Mouse (Mus musculus) erythroid progenitor cell, adult 5-6 weeks (primary cell): ENCODE measurements around the gene Gm20388. TPM values are rescaled to one million over a fixed set of nuclear protein-coding genes. Genes with fewer than 3 reads are reported as not detected.

Source experiments
- ATAC-seq: replicated peaks from 2 replicates; pipeline ENCODE4 v1.8.0; 2016; ENCODE audit warnings: moderate number of reproducible peaks, mild to moderate bottlenecking, moderate TSS enrichment, inconsistent platforms; ENCODE audit not compliant: poor library complexity, low FRiP score, severe bottlenecking
- total RNA-seq, 2 experiments: library from RNA; stranded (forward) in 1 of 2; stranded (reverse) in 1 of 2; fragments of 150-400 nt in 1 of 2; fragments of 186-747, 209-891 nt in 1 of 2; gene quantifications; 2 replicates each; pipeline versions ENCODE4 v1.2.3 to v1.2.4; 2015 to 2017; ENCODE audit warnings: low replicate concordance in 2 of 2

Gene Gm20388
- total RNA-seq, 2 experiments from 2014 or later: 4.2 TPM; not detected in 1

DNA sequence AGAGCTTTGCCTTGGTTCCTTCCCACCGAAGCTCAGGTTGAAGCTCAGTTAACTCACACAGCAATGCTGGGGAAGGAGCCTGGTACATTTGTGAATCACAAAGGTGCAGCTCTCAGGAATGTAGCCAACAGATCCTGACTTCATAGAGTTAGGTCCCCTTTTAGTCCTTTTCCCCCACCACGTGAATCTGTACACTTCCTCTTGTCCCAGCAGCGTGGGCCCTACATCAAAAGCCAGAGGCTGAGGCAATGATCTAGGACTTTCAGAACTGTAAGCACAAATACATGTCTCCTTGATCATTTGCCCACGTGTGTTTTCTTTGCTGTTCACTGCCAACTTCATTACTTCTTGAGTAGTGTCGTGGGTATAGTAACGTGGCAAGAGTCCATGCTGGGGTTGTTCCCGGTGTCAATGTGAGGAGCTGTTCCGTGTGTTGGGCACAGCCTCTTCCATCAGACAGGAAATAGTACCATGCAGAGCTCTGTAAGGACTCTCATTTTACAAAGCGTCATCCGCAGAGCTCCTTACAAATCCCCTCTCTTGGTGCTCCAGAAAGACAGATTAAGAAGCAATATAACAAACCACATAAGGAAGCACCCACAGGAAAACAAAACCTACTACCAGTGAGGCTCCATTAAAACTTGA, 3069.3 kb downstream of the Gm20388 start:
- no peak for ATAC-seq

DNA sequence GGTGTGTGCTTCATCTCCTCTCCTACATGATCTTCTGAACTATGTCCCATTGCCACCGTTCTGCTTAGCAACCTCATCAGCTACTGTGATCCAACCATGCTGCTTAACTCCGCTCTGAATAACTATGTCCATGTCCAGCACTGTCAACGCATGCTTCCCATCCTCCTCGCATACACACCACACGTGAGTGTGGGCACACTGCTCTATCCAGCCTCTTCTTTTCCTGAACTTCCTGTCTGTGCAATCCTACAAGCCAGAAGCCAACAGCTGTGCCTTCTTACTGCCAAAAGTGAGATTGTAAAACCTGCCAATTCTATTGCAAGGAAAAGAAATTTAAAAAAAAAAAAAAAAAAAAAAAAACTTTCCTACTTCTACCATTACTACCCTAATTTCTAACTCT, 3071.0 kb downstream of the Gm20388 start:
- ATAC-seq: no peak

DNA sequence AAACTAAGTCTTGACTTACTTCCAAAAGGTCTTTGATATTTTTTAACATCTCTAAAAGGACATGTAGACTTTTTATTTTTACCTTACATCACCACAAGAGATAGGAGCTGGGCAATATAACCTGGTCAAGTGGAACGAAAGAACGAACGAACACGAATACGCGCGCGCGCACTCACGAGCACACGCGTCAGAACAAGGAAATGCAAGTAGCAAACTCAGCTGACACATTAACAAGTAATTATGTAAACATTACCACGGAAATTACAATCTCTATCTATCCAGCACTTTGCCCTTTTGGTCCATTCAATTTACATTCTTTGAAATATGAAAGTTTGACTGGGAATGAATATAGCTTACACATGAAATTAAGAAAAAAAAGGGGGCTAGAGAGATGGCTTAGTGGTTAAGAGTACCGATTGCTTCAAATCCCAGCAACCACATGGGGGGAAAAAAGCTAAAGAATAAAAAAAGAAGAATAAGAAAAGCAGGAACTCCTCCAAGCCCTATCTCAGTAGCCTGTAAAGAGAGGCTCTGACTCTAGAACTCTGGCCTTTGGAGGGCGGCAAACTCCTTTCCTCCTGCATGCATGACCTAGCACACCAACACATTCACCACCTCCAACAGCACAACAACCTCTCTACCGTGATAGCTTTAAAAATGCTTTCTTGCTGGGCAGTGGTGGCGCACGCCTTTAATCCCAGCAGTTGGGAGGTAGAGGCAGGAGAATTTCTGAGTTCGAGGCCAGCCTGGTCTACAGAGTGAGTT, 3072.7 kb downstream of the Gm20388 start:
- ATAC-seq: no peak

DNA sequence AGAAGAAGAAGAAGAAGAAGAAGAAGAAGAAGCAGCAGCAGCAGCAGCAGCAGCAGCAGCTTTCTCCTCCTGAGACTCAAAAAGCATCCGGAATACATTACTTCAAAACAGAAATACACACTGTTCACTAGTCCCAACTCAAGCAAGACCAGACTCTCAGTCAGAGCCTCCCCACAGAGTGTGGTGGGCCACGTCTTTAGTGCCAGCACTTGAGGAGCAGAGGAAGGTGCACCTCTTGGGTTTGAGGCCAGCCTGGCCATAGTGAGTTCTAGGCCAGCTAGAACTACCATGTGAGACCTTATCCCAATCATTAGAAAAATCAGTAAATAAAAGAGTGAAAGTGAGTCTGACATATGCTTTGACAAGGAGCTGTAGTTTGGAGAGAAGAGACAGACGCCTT, 3073.5 kb downstream of the Gm20388 start:
- no peak for ATAC-seq

DNA sequence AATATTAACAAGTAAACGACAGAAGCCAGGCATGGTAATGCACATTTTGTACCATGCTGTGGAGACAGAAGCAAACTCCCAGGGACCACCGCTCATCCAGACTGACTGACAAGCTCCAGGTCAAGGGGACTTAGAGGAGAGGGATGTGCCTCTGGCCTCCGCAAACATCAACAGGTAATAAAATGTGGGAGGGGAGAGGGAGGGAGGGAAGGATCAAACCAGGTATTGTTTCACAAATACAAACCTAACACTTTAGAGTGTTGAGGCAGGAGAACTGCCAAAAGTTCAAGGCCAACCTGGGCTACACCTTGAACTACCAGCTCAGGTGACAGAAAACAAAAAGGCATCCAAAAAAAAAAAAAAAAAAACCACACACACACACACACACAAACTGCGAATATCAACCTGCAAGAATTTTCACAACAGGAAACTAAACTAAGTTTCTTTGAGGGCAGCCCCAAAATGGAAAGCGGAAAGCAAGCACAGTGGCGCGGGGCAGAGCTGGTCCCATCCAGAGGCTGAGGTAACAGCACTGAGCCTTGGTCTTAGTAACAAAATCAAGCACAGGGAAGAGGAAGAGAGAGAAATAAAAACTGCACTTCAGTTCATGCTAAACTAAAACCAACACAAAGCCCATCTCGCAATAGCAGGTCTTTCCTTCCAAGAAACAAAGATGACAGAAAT, 3076.0 kb downstream of the Gm20388 start:
- no peak for ATAC-seq

DNA sequence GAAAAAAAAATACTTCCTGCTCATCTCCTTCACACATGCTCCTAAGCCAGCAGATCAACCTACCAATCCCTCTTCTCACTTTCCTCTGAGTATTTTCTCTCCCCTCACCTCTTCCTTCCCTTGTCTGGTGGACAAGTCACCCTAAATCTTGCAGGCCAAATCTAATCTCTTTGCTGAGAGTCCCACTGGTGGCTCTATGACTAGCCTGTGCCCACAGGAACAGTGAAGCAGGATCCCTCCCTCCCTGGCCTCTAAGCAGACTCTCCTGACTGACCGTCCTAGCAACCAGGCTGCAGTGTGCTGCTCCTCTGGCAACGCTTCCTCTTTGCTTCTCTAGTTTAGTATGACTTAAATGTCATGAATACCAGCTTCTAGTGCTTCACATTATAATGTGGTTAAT, 3076.6 kb downstream of the Gm20388 start:
- ATAC-seq: no peak

DNA sequence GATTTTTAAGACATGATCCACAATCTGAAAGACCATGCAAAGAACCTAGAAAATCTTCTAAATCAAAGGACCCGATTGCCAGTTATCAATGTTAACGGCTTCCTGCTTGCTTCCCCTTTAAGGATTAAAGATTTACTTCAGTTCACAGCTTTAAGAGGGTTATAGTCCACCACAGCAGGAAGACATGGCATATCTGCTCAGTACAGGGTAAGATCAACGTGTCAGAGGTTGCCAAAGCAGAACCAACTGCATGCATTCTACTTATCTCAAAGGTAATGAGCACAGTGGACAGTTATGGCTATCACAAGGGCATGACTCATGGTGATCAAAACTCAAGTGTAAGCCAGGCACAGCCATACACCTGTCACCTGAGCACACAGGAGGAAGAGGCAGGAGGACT, 3078.3 kb downstream of the Gm20388 start:
- no peak for ATAC-seq

DNA sequence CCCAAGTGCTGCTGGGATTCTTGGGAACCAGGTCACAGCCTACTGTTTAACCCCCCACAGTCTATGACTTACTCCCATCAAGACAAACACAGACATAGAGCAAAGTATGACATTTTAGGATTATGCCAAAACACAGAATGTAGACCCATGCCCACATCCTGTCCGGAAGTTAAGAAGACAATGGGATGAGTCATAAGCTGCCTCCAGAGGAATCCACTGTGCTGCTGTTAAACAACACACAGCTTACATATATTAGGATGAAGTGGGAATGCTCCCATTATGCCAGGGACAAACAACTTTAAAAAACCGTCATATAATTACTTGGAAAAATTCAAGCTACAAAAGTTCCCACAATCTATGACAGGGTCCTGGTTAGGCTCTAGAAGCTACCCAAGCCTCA, 3079.3 kb downstream of the Gm20388 start:
- ATAC-seq: no peak

DNA sequence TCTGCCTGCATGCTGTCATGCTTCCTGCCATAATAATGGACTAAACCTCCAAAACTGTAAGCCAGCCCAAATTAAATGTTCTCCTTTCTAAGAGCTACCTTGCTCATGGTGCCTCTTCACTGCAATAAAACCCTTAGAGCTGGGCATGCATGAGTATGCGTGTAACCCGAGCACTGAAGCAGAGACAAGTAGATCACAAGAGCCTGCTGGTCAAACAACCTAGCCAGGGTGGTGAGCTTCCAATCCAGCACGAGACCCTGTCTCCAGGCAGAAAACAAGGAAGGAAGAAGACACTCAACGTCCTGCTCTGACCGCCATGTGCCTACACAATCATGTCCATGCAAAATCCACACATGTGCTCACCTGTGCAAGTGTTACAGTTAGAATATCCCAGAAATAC, 3080.7 kb downstream of the Gm20388 start:
- ATAC-seq: no peak

DNA sequence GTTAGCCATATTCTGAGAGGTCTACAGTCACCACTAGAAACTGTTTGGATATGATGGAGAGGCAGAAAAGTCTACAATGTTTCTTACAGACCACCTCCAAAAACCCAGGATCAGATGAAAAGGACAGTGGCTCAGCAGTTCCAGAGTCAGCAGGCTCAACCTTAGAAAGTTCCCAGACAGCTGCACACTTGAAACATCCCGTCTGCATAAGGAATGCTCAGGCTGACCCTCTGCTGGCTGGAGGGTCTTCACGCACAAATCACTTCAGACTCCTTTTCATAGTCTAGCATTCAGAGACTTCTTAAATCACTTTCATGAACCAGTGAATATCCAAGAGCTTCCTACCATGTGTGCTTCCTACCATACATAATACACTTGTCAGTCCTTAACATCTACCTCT, 3081.7 kb downstream of the Gm20388 start:
- ATAC-seq: no peak

DNA sequence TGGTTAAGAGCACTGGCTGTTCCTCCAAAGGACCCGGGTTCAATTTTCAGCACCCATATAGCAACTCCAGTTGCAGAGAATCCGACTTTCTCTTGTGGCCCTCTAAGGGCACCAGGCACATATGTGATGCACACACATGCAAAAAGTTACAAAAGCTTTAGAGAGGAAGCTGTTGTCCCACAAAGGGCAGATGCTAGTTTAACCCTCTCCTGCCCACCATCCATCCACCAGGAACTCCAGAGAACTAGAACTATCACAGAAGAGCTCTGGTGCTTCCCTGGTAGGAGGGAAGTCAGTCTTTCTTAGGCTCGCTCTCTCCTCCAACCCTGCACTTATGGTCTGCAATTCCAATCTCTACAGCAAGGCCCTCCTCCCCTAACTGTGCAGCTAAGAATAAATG, 3082.4 kb downstream of the Gm20388 start:
- ATAC-seq: no peak

DNA sequence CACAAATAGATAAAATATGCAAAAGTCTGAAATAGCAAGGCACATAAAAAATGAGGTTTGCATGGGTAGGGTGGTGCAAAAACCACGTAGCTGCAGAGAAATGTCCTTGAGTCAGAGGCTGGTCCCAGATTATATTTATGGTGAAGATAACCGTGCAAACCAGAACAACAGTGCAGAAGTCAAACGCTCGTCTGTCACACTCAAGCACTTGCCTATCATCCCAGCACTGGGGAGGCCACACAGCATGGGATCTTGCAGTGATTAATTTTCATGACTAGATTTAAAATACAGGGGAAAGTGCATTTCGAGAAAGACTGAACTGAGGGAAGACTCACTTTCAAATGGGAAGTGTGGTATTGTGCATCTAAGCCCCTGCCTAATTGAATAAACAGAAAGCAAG, 3083.1 kb downstream of the Gm20388 start:
- no peak for ATAC-seq

DNA sequence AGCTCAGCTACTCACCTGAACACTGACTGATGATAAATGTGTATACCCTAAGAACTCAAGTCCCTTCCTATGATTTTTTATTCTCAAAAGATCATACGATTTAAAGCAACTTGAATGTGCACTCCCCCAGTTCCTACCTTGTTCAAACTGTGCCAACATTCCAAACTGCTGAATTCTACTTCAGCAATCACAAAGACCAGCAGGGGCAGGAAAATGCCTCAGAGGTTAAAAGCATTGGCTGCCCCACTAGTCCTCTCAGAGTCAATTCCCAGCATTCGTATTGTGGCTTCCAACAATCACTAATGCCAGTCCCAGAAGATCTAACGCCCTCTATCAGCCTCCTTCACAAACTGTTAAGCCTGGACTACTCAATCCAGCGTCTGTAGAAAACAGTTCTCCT, 3087.3 kb downstream of the Gm20388 start:
- ATAC-seq: no peak

DNA sequence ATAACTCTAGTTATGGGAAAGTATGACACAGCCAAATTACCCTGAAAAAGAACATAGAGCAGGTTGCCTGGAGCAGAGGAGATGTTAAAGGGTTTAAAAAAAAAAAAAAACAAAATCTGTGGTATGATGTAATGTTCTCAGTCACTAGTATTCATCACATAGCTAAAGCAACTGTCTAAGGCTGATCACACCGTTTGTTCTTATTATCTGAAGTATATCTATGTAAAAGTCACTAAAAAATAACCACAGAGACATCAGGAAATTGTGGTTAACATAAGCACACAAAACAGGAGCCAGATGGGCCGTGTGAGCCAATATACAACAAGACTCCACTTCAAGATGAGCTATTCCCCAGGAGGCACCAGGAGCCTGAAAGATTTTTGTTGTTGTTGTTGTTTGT, 3089.7 kb downstream of the Gm20388 start:
- no peak for ATAC-seq

DNA sequence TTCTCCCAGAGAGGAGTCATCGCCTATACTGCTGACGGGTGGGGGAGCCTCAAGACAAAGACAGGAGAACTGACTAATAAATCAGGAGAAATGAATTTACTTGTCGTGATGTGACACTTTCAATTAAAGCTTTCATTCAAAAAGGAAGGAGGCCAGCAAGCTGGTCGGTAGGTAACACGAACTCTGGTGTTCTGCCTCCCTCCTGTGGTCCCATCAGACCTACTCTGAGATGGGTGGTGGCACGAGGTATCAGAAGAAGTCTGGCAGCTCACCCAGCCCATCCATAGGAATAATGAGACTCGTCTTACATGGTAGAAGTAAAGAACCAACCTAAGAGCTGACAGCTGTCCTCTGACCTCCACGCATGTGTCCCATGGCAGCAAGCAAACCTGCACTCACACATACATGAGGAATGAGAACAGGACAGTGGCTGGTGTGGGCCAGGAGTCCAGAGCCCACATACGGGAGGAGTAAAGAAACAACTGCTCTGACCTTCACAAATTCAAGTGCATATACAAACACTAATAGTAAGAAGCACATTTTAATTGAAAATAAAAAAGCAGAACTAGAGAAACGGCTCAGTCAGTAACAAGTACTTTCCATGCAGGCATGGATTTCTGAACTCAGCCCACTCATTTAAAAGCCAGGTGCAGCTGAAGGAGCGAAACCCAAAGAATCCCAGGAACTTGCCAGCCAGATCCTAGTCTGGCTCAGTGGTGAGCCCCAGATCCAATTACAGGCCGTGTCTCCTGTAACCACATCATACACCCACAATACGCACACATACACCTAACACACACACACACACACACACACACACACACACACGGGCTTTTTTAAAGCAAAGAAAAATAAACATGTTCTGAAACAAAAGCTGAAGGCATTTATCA, 3093.6 kb downstream of the Gm20388 start:
- no peak for ATAC-seq

DNA sequence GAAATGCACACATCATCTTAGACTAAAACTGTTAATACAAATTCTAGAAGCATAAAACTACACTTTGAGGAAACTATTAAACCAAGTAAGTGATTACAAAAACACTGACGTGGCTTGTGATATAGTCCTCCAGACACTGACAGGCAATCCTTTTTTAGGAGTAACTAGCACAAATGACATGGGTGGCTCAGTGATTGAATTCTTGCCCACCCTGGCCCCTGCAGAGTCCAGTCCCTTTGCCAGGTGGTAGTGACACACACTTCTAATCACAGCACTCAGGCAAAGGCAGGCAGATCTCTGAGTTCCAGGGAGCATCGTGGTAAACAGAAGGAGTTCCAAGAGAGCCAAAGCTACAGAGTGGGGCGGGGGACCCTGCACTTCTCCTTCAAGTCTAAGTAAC, 3094.7 kb downstream of the Gm20388 start:
- ATAC-seq: no peak

DNA sequence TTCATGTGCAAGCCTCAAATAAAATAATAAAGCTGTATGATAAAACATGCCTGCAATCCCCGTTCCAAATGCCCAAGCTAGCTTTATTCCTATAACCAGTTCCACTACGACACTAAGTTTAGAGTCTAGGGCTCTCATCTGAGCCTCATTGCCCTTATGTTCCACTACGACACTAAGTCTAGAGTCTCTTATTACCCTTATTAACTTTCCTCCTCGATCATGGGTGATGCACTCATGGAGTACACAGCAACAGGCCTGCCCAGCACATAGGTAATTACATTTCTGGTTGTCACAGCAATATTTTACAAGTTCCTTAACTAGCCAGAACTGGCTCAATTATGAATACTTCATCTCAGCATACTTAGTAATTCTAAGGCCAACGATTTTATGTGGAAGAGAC, 3095.2 kb downstream of the Gm20388 start:
- ATAC-seq: no peak

DNA sequence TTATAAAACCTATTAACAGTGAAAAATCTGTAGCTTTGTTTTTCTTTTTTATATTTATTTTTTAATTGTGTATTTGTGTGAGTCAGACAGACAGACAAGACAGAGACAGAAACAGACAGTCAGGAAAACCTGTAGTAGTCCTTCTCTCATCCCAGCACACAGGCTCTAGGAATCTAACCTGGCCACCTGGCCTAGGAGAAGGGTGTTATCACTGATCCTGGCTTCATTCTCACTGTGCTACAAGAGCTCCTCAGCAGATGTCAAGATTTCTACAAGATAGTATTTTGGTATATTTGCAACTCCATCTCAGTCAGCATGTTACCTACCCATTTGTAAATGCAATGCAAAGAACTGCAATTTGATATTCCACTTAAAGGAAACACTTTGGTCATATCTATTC, 3100.7 kb downstream of the Gm20388 start:
- no peak for ATAC-seq

DNA sequence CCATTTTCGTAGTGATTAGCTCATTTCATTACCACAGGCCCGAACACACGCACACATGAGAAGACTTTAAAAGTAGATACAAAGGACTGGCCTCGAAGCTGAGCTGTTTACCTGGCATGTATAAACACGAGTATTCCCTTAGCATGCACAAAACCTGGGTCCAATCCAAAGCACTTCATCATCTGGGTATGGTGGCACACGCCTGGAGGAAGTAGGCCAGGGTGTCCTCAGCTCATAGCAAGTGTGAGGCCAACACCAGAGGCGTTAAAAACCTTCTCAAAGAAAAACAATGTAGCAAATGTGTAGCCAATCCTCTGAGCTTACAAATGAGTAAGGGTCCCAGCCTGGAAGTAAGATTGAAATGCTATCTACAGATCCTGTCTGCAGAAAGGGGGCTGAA, 3103.8 kb downstream of the Gm20388 start:
- no peak for ATAC-seq

DNA sequence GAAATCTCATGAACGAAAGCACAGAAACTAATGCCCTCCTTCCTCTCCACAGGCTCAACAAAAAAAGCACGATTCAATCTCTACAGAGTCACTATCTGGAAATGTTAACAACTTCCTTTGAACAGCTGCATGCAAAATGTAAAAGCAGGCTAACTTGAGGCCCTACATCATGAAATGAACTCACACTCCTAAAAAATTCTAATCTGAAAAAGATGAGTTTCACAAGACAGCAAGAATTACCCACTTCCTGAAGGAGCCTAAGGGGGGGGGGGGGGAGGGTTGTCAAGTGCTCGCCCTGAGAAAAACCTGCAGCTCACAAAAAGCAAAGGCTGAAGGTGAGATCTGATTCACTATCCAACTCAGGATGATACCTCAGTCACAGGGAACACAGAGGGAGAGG, 3104.4 kb downstream of the Gm20388 start:
- ATAC-seq: no peak
